Mouse (Mus musculus) MEL (cell line): ENCODE data around the gene Zscan12. TPM values are rescaled to one million over a fixed set of nuclear protein-coding genes. Genes with fewer than 3 reads are reported as not detected.

Experiments
- DNase-seq: peaks from one replicate; pipeline ENCODE4 v3.0.0; 2011; ENCODE audit warnings: low read depth, low spot score
- H3K27ac ChIP-seq: 2 replicates; pipeline ENCODE4 v1.5.1; 2012; ENCODE audit warnings: low read depth, mild to moderate bottlenecking, control low read depth, low read length, moderate library complexity; ENCODE audit not compliant: control insufficient read depth
- H3K27me3 ChIP-seq, 2 experiments: fragments of 150-350 bp in 1 of 2; sonication (generic) in 1 of 2; 2 replicates each; pipeline ENCODE4 v1.6.1; 2012; ENCODE audit warnings: low read length in 2 of 2, mild to moderate bottlenecking in 2 of 2, improper control_type of control experiment in 1 of 2, moderate library complexity in 1 of 2; ENCODE audit not compliant: insufficient read depth in 2 of 2, control insufficient read depth in 1 of 2
- H3K36me3 ChIP-seq, 2 experiments: 2 replicates each; pipeline ENCODE4 v1.6.1; 2012 to 2014; ENCODE audit warnings: low read length in 2 of 2, improper control_type of control experiment in 1 of 2, inconsistent platforms in 1 of 2, mild to moderate bottlenecking in 1 of 2; ENCODE audit not compliant: insufficient read depth in 2 of 2, control insufficient read depth in 1 of 2
- H3K4me1 ChIP-seq, 2 experiments: fragments of 150-350 bp in 1 of 2; sonication (generic) in 1 of 2; 2 replicates each; pipeline ENCODE4 v1.6.1; 2012; ENCODE audit warnings: low read length in 2 of 2, improper control_type of control experiment in 1 of 2, mild to moderate bottlenecking in 1 of 2; ENCODE audit not compliant: insufficient read depth in 2 of 2, control insufficient read depth in 1 of 2
- H3K4me3 ChIP-seq, 2 experiments: fragments of 150-350 bp in 1 of 2; sonication (generic) in 1 of 2; 2 replicates each; pipeline ENCODE4 v1.5.1; 2012; ENCODE audit warnings: low read depth in 2 of 2, low read length in 2 of 2, mild to moderate bottlenecking in 2 of 2, moderate library complexity in 2 of 2, control low read depth in 1 of 2, improper control_type of control experiment in 1 of 2; ENCODE audit not compliant: control insufficient read depth in 1 of 2, insufficient read depth in 1 of 2
- H3K79me2 ChIP-seq: 2 replicates; pipeline ENCODE4 v1.6.1; 2012; ENCODE audit warnings: mild to moderate bottlenecking, low read length, moderate library complexity; ENCODE audit not compliant: control insufficient read depth, poor library complexity, insufficient read depth
- H3K9ac ChIP-seq: 2 replicates; pipeline ENCODE4 v1.6.1; 2012; ENCODE audit warnings: low read depth, mild to moderate bottlenecking, control low read depth, low read length, moderate library complexity; ENCODE audit not compliant: control insufficient read depth, poor library complexity, severe bottlenecking
- H3K9me3 ChIP-seq: fragments of 150-350 bp; sonication (generic); replicated peaks from 2 replicates; pipeline ENCODE4 v1.6.1; 2012; ENCODE audit warnings: mild to moderate bottlenecking, low read length, improper control_type of control experiment, moderate library complexity; ENCODE audit not compliant: insufficient read depth
- BHLHE40 ChIP-seq: IDR thresholded peaks from 2 replicates; pipeline ENCODE4 v1.6.1; 2012; ENCODE audit warnings: low read depth, mild to moderate bottlenecking, inconsistent platforms, low read length, improper control_type of control experiment, borderline replicate concordance
- CHD2 ChIP-seq: IDR thresholded peaks from 2 replicates; pipeline ENCODE4 v1.6.1; 2011; ENCODE audit warnings: low read length, improper control_type of control experiment
- CTCF ChIP-seq, 3 experiments: IDR thresholded peaks in 2 of 3; conservative IDR thresholded peaks in 1 of 3; 2 replicates each; pipeline ENCODE4 v1.5.1; 2011 to 2012; ENCODE audit warnings: low read length in 3 of 3, low read depth in 2 of 3, mild to moderate bottlenecking in 2 of 3, improper control_type of control experiment in 1 of 3, inconsistent platforms in 1 of 3, mixed read lengths in 1 of 3, moderate library complexity in 1 of 3; ENCODE audit not compliant: control insufficient read depth in 1 of 3, insufficient read depth in 1 of 3, poor library complexity in 1 of 3, severe bottlenecking in 1 of 3
- E2F4 ChIP-seq: IDR thresholded peaks from 2 replicates; pipeline ENCODE4 v1.6.1; 2011; ENCODE audit warnings: low read depth, low read length, improper control_type of control experiment, borderline replicate concordance
- EP300 ChIP-seq, 2 experiments: IDR thresholded peaks; 2 replicates each; pipeline ENCODE4 v1.6.1; 2011; ENCODE audit warnings: improper control_type of control experiment in 2 of 2, low read length in 2 of 2, low read depth in 1 of 2, mild to moderate bottlenecking in 1 of 2
- ETS1 ChIP-seq: IDR thresholded peaks from 2 replicates; pipeline ENCODE4 v1.6.1; 2012; ENCODE audit warnings: low read depth, mild to moderate bottlenecking, inconsistent platforms, low read length, improper control_type of control experiment, moderate library complexity
- GABPA ChIP-seq: IDR thresholded peaks from 2 replicates; pipeline ENCODE4 v1.6.1; 2012; ENCODE audit warnings: low read depth, mild to moderate bottlenecking, inconsistent platforms, low read length, improper control_type of control experiment, moderate library complexity
- GATA1 ChIP-seq: IDR thresholded peaks from 2 replicates; pipeline ENCODE4 v1.6.1; 2011; ENCODE audit warnings: low read depth, low read length, improper control_type of control experiment
- HCFC1 ChIP-seq: IDR thresholded peaks from 2 replicates; pipeline ENCODE4 v1.6.1; 2012; ENCODE audit warnings: low read depth, mild to moderate bottlenecking, inconsistent platforms, low read length, improper control_type of control experiment, moderate library complexity
- JUND ChIP-seq: IDR thresholded peaks from 2 replicates; pipeline ENCODE4 v1.6.1; 2011; ENCODE audit warnings: low read depth, mild to moderate bottlenecking, improper control_type of control experiment, low read length
- KAT2A ChIP-seq: conservative IDR thresholded peaks from 2 replicates; pipeline ENCODE4 v1.6.1; 2012; ENCODE audit warnings: low read depth, low read length, improper control_type of control experiment, inconsistent platforms
- MAFK ChIP-seq: IDR thresholded peaks from 2 replicates; pipeline ENCODE4 v1.6.1; 2011; ENCODE audit warnings: low read depth, mild to moderate bottlenecking, low read length, improper control_type of control experiment, borderline replicate concordance
- MAZ ChIP-seq: IDR thresholded peaks from 2 replicates; pipeline ENCODE4 v1.6.1; 2012; ENCODE audit warnings: low read depth, mild to moderate bottlenecking, inconsistent platforms, low read length, improper control_type of control experiment
- MEF2A ChIP-seq: IDR thresholded peaks from 2 replicates; pipeline ENCODE4 v1.6.1; 2014; ENCODE audit warnings: low read depth, mild to moderate bottlenecking, inconsistent platforms, low read length, improper control_type of control experiment; ENCODE audit not compliant: poor library complexity, insufficient replicate concordance, severe bottlenecking; ENCODE audit errors: extremely low read depth
- MXI1 ChIP-seq: IDR thresholded peaks from 2 replicates; pipeline ENCODE4 v1.6.1; 2011; ENCODE audit warnings: mild to moderate bottlenecking, low read depth, low read length, improper control_type of control experiment
- MYB ChIP-seq: IDR thresholded peaks from 2 replicates; pipeline ENCODE4 v1.6.1; 2011; ENCODE audit warnings: mild to moderate bottlenecking, low read depth, low read length, improper control_type of control experiment
- MYC ChIP-seq: IDR thresholded peaks from 2 replicates; pipeline ENCODE4 v1.6.1; 2011; ENCODE audit warnings: low read depth, mild to moderate bottlenecking, low read length, improper control_type of control experiment, moderate library complexity
- NELFE ChIP-seq: IDR thresholded peaks from 2 replicates; pipeline ENCODE4 v1.6.1; 2011; ENCODE audit warnings: low read depth, low read length, improper control_type of control experiment
- NRF1 ChIP-seq: IDR thresholded peaks from 2 replicates; pipeline ENCODE4 v1.6.1; 2014; ENCODE audit warnings: low read depth, mild to moderate bottlenecking, inconsistent platforms, low read length, improper control_type of control experiment, moderate library complexity; ENCODE audit not compliant: poor library complexity, insufficient read depth, severe bottlenecking
- POLR2A ChIP-seq, 2 experiments: IDR thresholded peaks; 2 replicates each; pipeline ENCODE4 v1.6.1; 2011 to 2012; ENCODE audit warnings: low read length in 2 of 2, mild to moderate bottlenecking in 2 of 2, control low read depth in 1 of 2, improper control_type of control experiment in 1 of 2, low read depth in 1 of 2, moderate library complexity in 1 of 2; ENCODE audit not compliant: control insufficient read depth in 1 of 2, insufficient read depth in 1 of 2, poor library complexity in 1 of 2
- POLR2AphosphoS2 ChIP-seq: IDR thresholded peaks from 2 replicates; pipeline ENCODE4 v1.6.1; 2011; ENCODE audit warnings: low read length, improper control_type of control experiment
- POLR2AphosphoS5 ChIP-seq: IDR thresholded peaks from 2 replicates; pipeline ENCODE4 v1.6.1; 2012; ENCODE audit warnings: low read depth, borderline replicate concordance, mild to moderate bottlenecking, inconsistent platforms, low read length, moderate library complexity, mixed read lengths
- RAD21 ChIP-seq: IDR thresholded peaks from 2 replicates; pipeline ENCODE4 v1.6.1; 2011; ENCODE audit warnings: mild to moderate bottlenecking, low read depth, low read length, improper control_type of control experiment
- RCOR1 ChIP-seq: IDR thresholded peaks from 2 replicates; pipeline ENCODE4 v1.6.1; 2012; ENCODE audit warnings: low read depth, mild to moderate bottlenecking, inconsistent platforms, low read length, improper control_type of control experiment
- SIN3A ChIP-seq: IDR thresholded peaks from 2 replicates; pipeline ENCODE4 v1.6.1; 2012; ENCODE audit warnings: low read length, improper control_type of control experiment, inconsistent platforms
- SMC3 ChIP-seq: IDR thresholded peaks from 2 replicates; pipeline ENCODE4 v1.6.1; 2011; ENCODE audit warnings: low read depth, low read length, improper control_type of control experiment
- TAL1 ChIP-seq: IDR thresholded peaks from 2 replicates; pipeline ENCODE4 v1.6.1; 2012; ENCODE audit warnings: mild to moderate bottlenecking, inconsistent platforms, low read length, moderate library complexity, mixed read lengths
- TBP ChIP-seq: IDR thresholded peaks from 2 replicates; pipeline ENCODE4 v1.8.0; 2011; ENCODE audit warnings: low read depth, low read length, improper control_type of control experiment
- TCF12 ChIP-seq: IDR thresholded peaks from 2 replicates; pipeline ENCODE4 v1.6.1; 2014; ENCODE audit warnings: low read depth, mild to moderate bottlenecking, inconsistent platforms, low read length, improper control_type of control experiment, moderate library complexity
- UBTF ChIP-seq: IDR thresholded peaks from 2 replicates; pipeline ENCODE4 v1.6.1; 2012; ENCODE audit warnings: low read depth, mild to moderate bottlenecking, inconsistent platforms, low read length, improper control_type of control experiment, moderate library complexity, borderline replicate concordance; ENCODE audit not compliant: insufficient read depth
- USF2 ChIP-seq, 2 experiments: IDR thresholded peaks; 2 replicates each; pipeline ENCODE4 v1.6.1; 2011 to 2012; ENCODE audit warnings: improper control_type of control experiment in 2 of 2, low read length in 2 of 2, borderline replicate concordance in 1 of 2, inconsistent platforms in 1 of 2, low read depth in 1 of 2, mild to moderate bottlenecking in 1 of 2; ENCODE audit not compliant: insufficient read depth in 1 of 2
- ZC3H11A ChIP-seq: IDR thresholded peaks from 2 replicates; pipeline ENCODE4 v1.6.1; 2012; ENCODE audit warnings: low read depth, mild to moderate bottlenecking, inconsistent platforms, low read length, improper control_type of control experiment
- ZKSCAN1 ChIP-seq: IDR thresholded peaks from 2 replicates; pipeline ENCODE4 v1.6.1; 2012; ENCODE audit warnings: low read depth, mild to moderate bottlenecking, inconsistent platforms, low read length, improper control_type of control experiment, moderate library complexity
- ZMIZ1 ChIP-seq: IDR thresholded peaks from 2 replicates; pipeline ENCODE4 v1.6.1; 2012; ENCODE audit warnings: low read depth, mild to moderate bottlenecking, inconsistent platforms, low read length, improper control_type of control experiment, moderate library complexity
- ZNF384 ChIP-seq: IDR thresholded peaks from 2 replicates; pipeline ENCODE4 v1.6.1; 2012; ENCODE audit warnings: low read depth, mild to moderate bottlenecking, inconsistent platforms, low read length, improper control_type of control experiment
- polyA plus RNA-seq, 2 experiments: library from polyadenylated mRNA; stranded (reverse) in 1 of 2; unstranded in 1 of 2; fragments of >175 nt in 1 of 2; fragments of >200 nt in 1 of 2; gene quantifications; 2 replicates each; pipeline versions ENCODE4 v1.2.1 to v1.2.4; 2012; ENCODE audit warnings: low replicate concordance in 2 of 2, low read depth in 1 of 2; ENCODE audit not compliant: insufficient read length in 2 of 2, insufficient read depth in 1 of 2, missing spikeins in 1 of 2
- total RNA-seq: library from RNA; depleted of rRNA; stranded (reverse); fragments of 300-350 nt; gene quantifications from 2 replicates; pipeline ENCODE4 v1.2.3, GENCODE M21; 2012; rRNA removed

Gene Zscan12
- total RNA-seq (9.7 and 11.1 TPM in 2 replicates), polyA plus RNA-seq (1 to 10 TPM in 1 of 2 experiments, not detected in 1; 6.8 TPM)

- peak within 1 kb of the TSS; percentile 74 to 75 for H3K4me3 ChIP-seq
- no peaks in the 10 kb centered on the region for H3K9me3 ChIP-seq
- peak; percentile 96 for DNase-seq
- peaks cover 2% of the 10 kb centered on the region for H3K79me2 ChIP-seq
- peak within 1 kb of the TSS; percentile 54 for H3K27ac ChIP-seq
- H3K36me3 ChIP-seq = peaks cover 0 to 24% of the 10 kb centered on the region in 2 experiments; a peak in 2 of 4 replicates
- H3K27me3 ChIP-seq = no peaks in the 10 kb centered on the region; a peak in 1 of 4 replicates
- H3K9ac ChIP-seq = peak within 1 kb of the TSS; percentile 88
- H3K4me1 ChIP-seq = peaks cover under 1 to 5% of the 10 kb centered on the region in 2 experiments; a peak in 2 of 4 replicates
- TF ChIP-seq SMC3 (no peak), ZC3H11A (no peak), CTCF (IDR thresholded peaks at IDR 0.05 in 2 of 3, conservative IDR thresholded peaks at IDR 0.05 in 1 of 3; ENCODE audit: control insufficient read depth in 1 of 3, insufficient read depth in 1 of 3, low read depth in 2 of 3, low read length in 3 of 3, poor library complexity in 1 of 3, severe bottlenecking in 1 of 3) (no peak), ZNF384 (no peak), HCFC1 (peak; percentile 91), NRF1 (peak; percentile 75), TBP (peak; percentile 82), POLR2AphosphoS5 (no peak), JUND (no peak), CHD2 (no peak), EP300 (IDR thresholded peaks at IDR 0.05; ENCODE audit: low read depth in 1 of 2, low read length in 2 of 2) (no peak), NELFE (peak; percentile 95), RCOR1 (peak; percentile 16; the same call in 1 of the 2 replicates), SIN3A (peak; percentile 87), KAT2A (peak; percentile 66; the same call in 1 of the 2 replicates), USF2 (IDR thresholded peaks at IDR 0.05; ENCODE audit: borderline replicate concordance in 1 of 2, insufficient read depth in 1 of 2, low read depth in 1 of 2, low read length in 2 of 2) (no peak), MXI1 (peak; percentile 81), UBTF (no peak), E2F4 (no peak), TCF12 (0 out of 2 replicates have a peak, but pooled peaks have one; percentile 72), MAFK (no peak), GATA1 (0 out of 2 replicates have a peak, but pooled peaks have one; percentile 19), BHLHE40 (no peak), ZMIZ1 (peak; percentile 43; the same call in 1 of the 2 replicates), POLR2A (IDR thresholded peaks at IDR 0.05; ENCODE audit: control insufficient read depth in 1 of 2, insufficient read depth in 1 of 2, low read depth in 1 of 2, low read length in 2 of 2, poor library complexity in 1 of 2) (peak; percentile 83 to 96), MEF2A (no peak), POLR2AphosphoS2 (peak; percentile 85), ETS1 (no peak), TAL1 (no peak), MAZ (0 out of 2 replicates have a peak, but pooled peaks have one; percentile 32), GABPA (no peak), MYB (no peak), RAD21 (no peak), MYC (peak; percentile 86), ZKSCAN1 (no peak)
Measured at GRCm38 (mm10) chr13:21362621-21363248, at the start of gene Zscan12. Zscan12 (plus strand) TSS chr13:21362820.
